Mouse (Mus musculus): Measurements from ENCODE around the gene Igf1r. TPM values are rescaled to one million over a fixed set of nuclear protein-coding genes. Genes with fewer than 3 reads are reported as not detected.
A peak's percentile ranks its signal among the peaks of the same experiment; 100 is the strongest.

Gene Igf1r
- polyA plus RNA-seq, 1 experiment from 2014 or later: 28.5 TPM

GRCm38 (mm10) chr7:68172776-68173175 lies 220.1 kb downstream of the Igf1r start:
- Histone ChIP-seq H3K27ac (replicated peaks) (no peak overlapping the region; the same call in 1 of the 2 replicates), H3K9ac (replicated peaks) (no peak overlapping the region), H3K9me3 (no peaks in the 10 kb centered on the region), H3K4me1 (peaks cover 8% of the 10 kb centered on the region), H3K27me3 (no peaks in the 10 kb centered on the region), H3K4me3 (no peak overlapping the region), H3K4me2 (replicated peaks) (no peak overlapping the region), H3K36me3 (peaks cover 8% of the 10 kb centered on the region)
- ATAC-seq (replicated peaks): peak; percentile 60
- 31% methylated on average over 7 of the region's 7 CpGs for WGBS

DNA sequence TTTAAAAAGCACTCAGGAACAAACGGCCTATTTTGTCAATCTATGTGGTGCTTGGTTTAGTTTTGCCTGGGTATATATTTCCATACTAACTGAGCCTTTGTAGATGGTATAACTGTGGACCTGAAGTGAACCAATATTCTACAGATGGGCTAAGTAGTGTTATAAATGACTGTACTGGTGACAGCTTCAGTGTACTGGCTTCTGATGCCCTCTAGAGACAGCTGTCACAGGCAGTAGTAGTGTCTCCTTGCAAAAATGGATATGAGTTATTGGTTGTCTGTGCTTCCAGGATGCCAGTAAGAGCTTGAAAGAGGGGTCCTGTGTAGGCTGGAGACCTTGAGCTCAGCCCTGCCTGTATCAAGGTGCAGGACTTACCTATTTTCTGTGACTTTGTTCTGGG lies 227.0 kb downstream of the Igf1r start:
- H3K36me3 ChIP-seq: peaks cover 15% of the 10 kb centered on the region

DNA sequence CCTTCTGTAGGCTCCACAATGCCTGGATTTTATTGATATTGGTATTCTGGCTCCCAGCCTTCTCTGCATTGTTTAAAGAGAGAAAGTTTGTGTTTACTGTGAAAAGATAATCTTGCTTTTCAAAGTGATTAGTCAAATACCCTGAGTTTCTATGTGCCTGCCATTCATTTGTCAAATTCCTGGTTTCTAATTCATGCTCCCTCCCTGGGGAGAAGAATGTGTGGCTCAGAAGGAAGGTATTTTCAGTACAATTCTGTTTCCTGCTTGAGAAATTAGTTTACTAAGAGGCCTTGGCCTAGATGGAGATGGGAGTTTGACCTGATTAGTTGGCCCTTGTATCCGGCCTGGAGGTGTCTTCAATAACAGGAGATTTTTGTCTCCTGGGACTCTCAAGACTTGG lies 228.5 kb downstream of the Igf1r start:
- H3K36me3 ChIP-seq: peaks cover 23% of the 10 kb centered on the region
- 56% methylated on average over 1 of the region's 1 CpGs for WGBS
- ATAC-seq (replicated peaks): no peak

More for the DNA sequence above, 227.0 kb downstream of the Igf1r start:
- Histone ChIP-seq H3K4me1 (no peaks in the 10 kb centered on the region), H3K4me2 (replicated peaks) (no peak overlapping the region), H3K27ac (replicated peaks) (no peak overlapping the region), H3K9me3 (no peaks in the 10 kb centered on the region), H3K4me3 (no peak overlapping the region), H3K27me3 (no peaks in the 10 kb centered on the region), H3K9ac (replicated peaks) (no peak overlapping the region)
- WGBS: 96% methylated on average over 1 of the region's 1 CpGs
- ATAC-seq (replicated peaks): no peak; the same call in 1 of the 2 replicates

DNA sequence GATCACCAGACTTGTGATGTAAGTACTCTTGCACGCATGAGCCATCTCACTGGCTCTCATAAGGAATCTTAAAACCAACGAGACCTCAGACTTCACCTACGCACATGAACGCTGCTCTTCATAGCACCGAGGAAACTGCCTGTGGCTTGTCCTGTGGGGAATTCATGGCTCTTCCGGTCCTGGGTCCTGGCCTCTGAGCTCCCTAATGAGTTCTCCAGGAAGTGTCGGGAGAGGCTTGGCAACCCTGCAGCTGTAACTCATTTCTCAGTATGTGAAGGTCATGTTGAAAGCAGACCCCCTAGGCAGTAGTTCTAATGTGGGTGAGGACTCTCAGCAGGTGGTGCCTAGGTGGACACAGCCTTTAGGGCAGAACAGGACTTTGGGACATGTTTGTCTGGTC lies 229.4 kb downstream of the Igf1r start:
- no peaks in the 10 kb centered on the region for H3K27me3 ChIP-seq
- no peak overlapping the region for H3K4me3 ChIP-seq
- H3K9me3 ChIP-seq: no peaks in the 10 kb centered on the region
- H3K4me2 ChIP-seq (replicated peaks): no peak overlapping the region
- H3K9ac ChIP-seq (replicated peaks): no peak overlapping the region
- 88% methylated on average over 7 of the region's 7 CpGs for WGBS
- peaks cover 25% of the 10 kb centered on the region for H3K36me3 ChIP-seq
- no peak overlapping the region for H3K27ac ChIP-seq (replicated peaks)
- no peaks in the 10 kb centered on the region for H3K4me1 ChIP-seq
- ATAC-seq (replicated peaks): no peak

More for the DNA sequence above, 228.5 kb downstream of the Igf1r start:
- no peaks in the 10 kb centered on the region for H3K4me1 ChIP-seq
- H3K9me3 ChIP-seq: no peaks in the 10 kb centered on the region
- no peak overlapping the region for H3K4me2 ChIP-seq (replicated peaks)
- H3K27ac ChIP-seq (replicated peaks): no peak overlapping the region
- H3K9ac ChIP-seq (replicated peaks): no peak overlapping the region
- no peak overlapping the region for H3K4me3 ChIP-seq
- H3K27me3 ChIP-seq: no peaks in the 10 kb centered on the region

GRCm38 (mm10) chr7:68182773-68183172 lies 230.1 kb downstream of the Igf1r start:
- Histone ChIP-seq H3K4me3 (no peak overlapping the region), H3K27ac (replicated peaks) (no peak overlapping the region), H3K36me3 (peaks cover 33% of the 10 kb centered on the region), H3K9me3 (no peaks in the 10 kb centered on the region), H3K4me2 (replicated peaks) (no peak overlapping the region), H3K4me1 (no peaks in the 10 kb centered on the region), H3K27me3 (no peaks in the 10 kb centered on the region), H3K9ac (replicated peaks) (no peak overlapping the region)
- no peak for ATAC-seq (replicated peaks)
- whole genome bisulfite sequencing: 77% methylated on average over 6 of the region's 6 CpGs

GRCm38 (mm10) chr7:68183421-68183820 lies 230.8 kb downstream of the Igf1r start:
- H3K4me1 ChIP-seq: no peaks in the 10 kb centered on the region
- H3K27me3 ChIP-seq: no peaks in the 10 kb centered on the region
- H3K36me3 ChIP-seq: peaks cover 33% of the 10 kb centered on the region
- 94% methylated on average over 10 of the region's 10 CpGs for WGBS
- no peak overlapping the region for H3K4me2 ChIP-seq (replicated peaks)
- ATAC-seq (replicated peaks): no peak
- no peak overlapping the region for H3K27ac ChIP-seq (replicated peaks)
- no peak overlapping the region for H3K9ac ChIP-seq (replicated peaks)
- H3K9me3 ChIP-seq: no peaks in the 10 kb centered on the region
- no peak overlapping the region for H3K4me3 ChIP-seq

GRCm38 (mm10) chr7:68189211-68189610 lies 236.6 kb downstream of the Igf1r start:
- no peak for ATAC-seq (replicated peaks)
- Histone ChIP-seq H3K4me1 (no peaks in the 10 kb centered on the region), H3K36me3 (peaks cover 70% of the 10 kb centered on the region), H3K9me3 (no peaks in the 10 kb centered on the region), H3K9ac (replicated peaks) (no peak overlapping the region), H3K4me3 (no peak overlapping the region), H3K4me2 (replicated peaks) (no peak overlapping the region), H3K27ac (replicated peaks) (no peak overlapping the region), H3K27me3 (no peaks in the 10 kb centered on the region)
- WGBS: 89% methylated on average over 6 of the region's 6 CpGs

DNA sequence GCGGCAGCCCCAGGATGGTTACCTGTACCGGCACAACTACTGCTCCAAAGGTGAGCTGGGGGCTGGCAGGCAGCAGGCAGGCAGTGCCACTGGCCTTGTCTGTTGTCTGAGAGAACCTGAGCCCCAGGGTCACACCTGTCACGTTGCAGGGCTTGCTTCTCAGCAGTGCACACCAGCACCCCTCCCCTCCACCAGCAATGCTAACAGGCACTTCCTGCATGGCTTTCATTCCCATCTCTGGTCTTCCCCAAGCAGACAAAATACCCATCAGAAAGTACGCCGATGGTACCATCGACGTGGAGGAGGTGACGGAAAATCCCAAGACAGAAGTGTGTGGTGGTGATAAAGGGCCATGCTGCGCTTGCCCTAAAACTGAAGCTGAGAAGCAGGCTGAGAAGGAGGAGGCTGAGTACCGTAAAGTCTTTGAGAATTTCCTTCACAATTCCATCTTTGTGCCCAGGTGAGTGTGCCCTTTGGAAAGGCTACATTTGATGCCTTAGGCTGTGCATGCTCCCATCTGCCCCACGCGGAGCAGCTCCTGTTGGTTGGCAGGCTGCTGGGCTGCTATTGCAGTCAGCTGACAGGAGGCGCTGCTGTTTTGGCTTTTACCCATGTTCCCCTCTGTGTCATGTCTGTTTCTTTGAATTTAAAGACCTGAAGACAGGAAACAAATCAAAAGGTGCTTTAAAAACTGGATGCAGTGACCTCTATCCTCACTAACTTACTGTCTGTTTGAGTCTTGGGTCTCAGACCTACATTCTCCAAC lies 237.2 kb downstream of the Igf1r start:
- Histone ChIP-seq H3K9ac (replicated peaks) (no peak overlapping the region), H3K27me3 (no peaks in the 10 kb centered on the region), H3K27ac (replicated peaks) (no peak overlapping the region), H3K9me3 (no peaks in the 10 kb centered on the region), H3K36me3 (peaks cover 70% of the 10 kb centered on the region), H3K4me1 (no peaks in the 10 kb centered on the region), H3K4me3 (no peak overlapping the region), H3K4me2 (replicated peaks) (no peak overlapping the region)
- 94% methylated on average over 13 of the region's 13 CpGs for WGBS
- no peak for ATAC-seq (replicated peaks)

DNA sequence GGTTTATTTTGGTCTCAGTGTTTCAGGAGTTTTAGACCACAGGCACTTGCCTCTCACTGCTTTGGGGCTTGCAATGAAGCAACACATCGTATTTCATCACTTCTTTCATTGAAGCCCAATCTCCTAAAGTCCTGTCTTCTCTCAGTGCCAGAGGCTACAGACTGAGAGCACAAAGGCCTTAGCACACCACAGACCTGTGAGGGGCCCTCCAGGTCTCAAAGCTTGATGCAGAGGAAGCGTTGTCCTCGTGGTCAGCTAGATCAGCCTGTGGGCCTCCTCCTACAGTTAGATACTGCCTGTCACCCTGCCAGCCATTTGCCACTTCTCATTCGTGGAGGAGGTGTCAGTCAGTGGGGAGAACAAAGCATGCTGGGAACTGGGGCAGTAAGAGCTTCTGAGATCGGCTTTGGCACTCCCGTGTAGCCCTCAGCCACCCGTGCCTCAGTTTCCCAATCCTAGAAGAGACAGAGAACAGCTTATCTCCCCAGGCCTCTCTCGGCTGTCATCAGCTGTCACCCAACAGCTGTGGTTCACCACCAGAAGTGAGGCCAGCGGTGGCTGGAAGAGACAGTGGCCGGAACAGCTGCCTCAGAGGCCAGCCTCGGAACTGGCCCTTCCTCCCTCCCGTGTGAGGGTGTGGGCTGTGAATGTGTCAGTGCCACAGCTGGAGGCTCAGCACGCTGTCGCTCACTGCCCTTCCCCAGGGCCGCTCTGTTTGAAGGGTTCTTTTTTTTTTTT lies 241.5 kb downstream of the Igf1r start:
- no peaks in the 10 kb centered on the region for H3K27me3 ChIP-seq
- H3K9ac ChIP-seq (replicated peaks): no peak overlapping the region
- ATAC-seq (replicated peaks): no peak
- no peak overlapping the region for H3K4me3 ChIP-seq
- no peak overlapping the region for H3K27ac ChIP-seq (replicated peaks)
- no peak overlapping the region for H3K4me2 ChIP-seq (replicated peaks)
- no peaks in the 10 kb centered on the region for H3K4me1 ChIP-seq
- peaks cover 71% of the 10 kb centered on the region for H3K36me3 ChIP-seq
- no peaks in the 10 kb centered on the region for H3K9me3 ChIP-seq
- whole genome bisulfite sequencing: 92% methylated on average over 15 of the region's 15 CpGs

DNA sequence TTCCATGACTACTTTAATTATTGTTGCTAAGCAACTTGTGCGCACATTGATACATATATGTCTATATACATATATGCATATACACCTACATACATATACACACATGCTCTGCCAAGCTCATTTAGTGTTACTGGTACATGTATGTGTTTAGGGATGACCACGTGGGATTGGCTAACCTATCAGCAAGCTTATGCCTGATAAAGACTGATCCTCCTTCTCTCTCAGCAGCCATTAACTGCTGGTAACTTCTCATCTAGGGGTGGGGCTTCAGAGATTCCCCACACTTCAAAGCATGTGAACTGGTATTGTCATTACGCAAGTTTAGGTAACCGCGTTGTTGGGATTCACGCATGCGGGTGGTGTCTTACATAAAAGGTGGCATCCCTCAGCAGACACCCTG lies 247.0 kb downstream of the Igf1r start:
- H3K27ac ChIP-seq (replicated peaks): no peak overlapping the region
- ATAC-seq (replicated peaks): no peak
- peaks cover 52% of the 10 kb centered on the region for H3K36me3 ChIP-seq
- H3K27me3 ChIP-seq: no peaks in the 10 kb centered on the region
- H3K9ac ChIP-seq (replicated peaks): no peak overlapping the region
- no peaks in the 10 kb centered on the region for H3K9me3 ChIP-seq
- H3K4me2 ChIP-seq (replicated peaks): no peak overlapping the region
- H3K4me3 ChIP-seq: no peak overlapping the region
- 98% methylated on average over 7 of the region's 7 CpGs for WGBS
- no peaks in the 10 kb centered on the region for H3K4me1 ChIP-seq

DNA sequence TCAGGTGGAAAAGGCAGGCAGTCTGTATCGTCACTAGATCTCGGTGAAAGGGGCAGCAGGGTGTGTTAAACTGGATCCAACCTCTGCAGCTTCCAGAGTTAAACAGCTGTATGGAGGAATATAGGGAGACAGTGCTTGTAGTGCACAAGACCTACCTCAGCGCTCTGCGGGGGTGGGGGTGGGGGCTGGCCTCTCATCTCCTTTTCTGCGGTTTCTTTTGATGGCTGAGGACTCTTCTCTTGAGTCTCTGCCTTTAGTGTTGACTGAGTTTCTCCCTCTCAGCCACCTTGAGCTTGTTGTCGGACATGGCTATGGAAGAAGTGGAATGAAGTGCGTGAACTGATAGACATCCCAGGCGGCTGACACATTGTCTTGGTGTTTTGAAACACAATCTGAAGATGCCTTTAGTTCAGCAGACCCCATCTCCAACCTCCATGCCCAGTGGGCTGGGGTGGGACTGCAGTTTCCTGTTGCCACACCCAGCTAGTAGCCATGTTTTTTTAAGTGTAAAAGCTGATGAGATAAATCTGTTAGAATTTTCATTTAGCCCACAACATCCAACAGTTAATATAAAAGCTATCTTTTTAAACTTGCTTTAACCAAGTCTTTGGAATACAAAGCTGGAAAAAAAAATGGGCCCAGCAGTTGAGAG lies 253.3 kb downstream of the Igf1r start:
- H3K4me3 ChIP-seq: no peak overlapping the region
- peaks cover 61% of the 10 kb centered on the region for H3K36me3 ChIP-seq
- H3K27ac ChIP-seq (replicated peaks): no peak overlapping the region
- H3K9ac ChIP-seq (replicated peaks): no peak overlapping the region
- H3K4me1 ChIP-seq: no peaks in the 10 kb centered on the region
- 95% methylated on average over 8 of the region's 8 CpGs for WGBS
- H3K9me3 ChIP-seq: no peaks in the 10 kb centered on the region
- no peaks in the 10 kb centered on the region for H3K27me3 ChIP-seq
- ATAC-seq (replicated peaks): no peak
- H3K4me2 ChIP-seq (replicated peaks): no peak overlapping the region

DNA sequence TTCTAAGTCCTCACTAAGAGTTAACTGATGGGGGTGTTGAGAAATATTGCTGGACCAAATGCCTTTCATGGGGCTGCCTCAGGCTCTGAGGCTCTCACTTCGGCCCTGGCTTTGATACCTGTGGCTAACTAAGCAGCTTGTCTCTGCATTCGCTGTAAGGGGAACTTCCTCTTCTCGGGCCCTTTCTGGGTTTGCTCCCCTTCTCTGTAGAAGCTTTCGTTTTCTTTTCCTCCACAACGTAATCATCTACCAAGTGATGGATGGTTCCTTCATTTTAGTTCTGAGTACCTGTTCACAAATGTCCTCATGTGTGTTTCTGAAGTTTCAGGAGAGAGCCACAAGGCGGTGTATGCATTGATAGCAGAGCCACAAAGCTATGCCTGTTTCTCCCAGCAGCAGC lies 256.4 kb downstream of the Igf1r start:
- H3K9me3 ChIP-seq: no peaks in the 10 kb centered on the region
- peaks cover 51% of the 10 kb centered on the region for H3K36me3 ChIP-seq
- ATAC-seq (replicated peaks): no peak
- no peak overlapping the region for H3K4me2 ChIP-seq (replicated peaks)
- no peak overlapping the region for H3K27ac ChIP-seq (replicated peaks)
- H3K9ac ChIP-seq (replicated peaks): no peak overlapping the region
- H3K4me1 ChIP-seq: no peaks in the 10 kb centered on the region
- WGBS: 96% methylated on average over 6 of the region's 6 CpGs
- H3K27me3 ChIP-seq: no peaks in the 10 kb centered on the region
- no peak overlapping the region for H3K4me3 ChIP-seq

All from forebrain, embryonic 15.5 days (tissue).